Mouse (Mus musculus): Measurements from ENCODE around the gene Bdh1.
"Not testable (repeated sequence)": the region's sequence is repeated elsewhere in the genome, so short reads cannot be mapped to it uniquely, and the experiment has no call there.

Gene Bdh1

GRCm38 (mm10) chr16:31422000-31422399, at the start of gene Bdh1:
Bdh1 (plus strand) TSS chr16:31422280.
- DNase-seq (ENCODE audit: low spot score) = no peak

GRCm38 (mm10) chr16:31372316-31372715, 49.8 kb upstream of the Bdh1 start:
- not testable (repeated sequence) for DNase-seq (ENCODE audit: low spot score)

GRCm38 (mm10) chr16:31375877-31376582, 46.0 kb upstream of the Bdh1 start:
- DNase-seq (ENCODE audit: low spot score) = not testable (repeated sequence)

GRCm38 (mm10) chr16:31388269-31388668, 33.8 kb upstream of the Bdh1 start:
- not testable (repeated sequence) for DNase-seq (ENCODE audit: low spot score)

GRCm38 (mm10) chr16:31399231-31399630, 22.8 kb upstream of the Bdh1 start:
- peak; percentile 31 for DNase-seq (ENCODE audit: low spot score)

- no peak for DNase-seq (ENCODE audit: low spot score)
Observed at GRCm38 (mm10) chr16:31400908-31401692, 21.0 kb upstream of the Bdh1 start.

GRCm38 (mm10) chr16:31402096-31402495, 20.0 kb upstream of the Bdh1 start:
- no peak for DNase-seq (ENCODE audit: low spot score)

- DNase-seq (ENCODE audit: low spot score) = no peak
Observed at GRCm38 (mm10) chr16:31403971-31404370, 18.1 kb upstream of the Bdh1 start.

GRCm38 (mm10) chr16:31405040-31405439, 17.0 kb upstream of the Bdh1 start:
- DNase-seq (ENCODE audit: low spot score) = no peak

- DNase-seq (ENCODE audit: low spot score) = no peak
Observed at GRCm38 (mm10) chr16:31407872-31408271, 14.2 kb upstream of the Bdh1 start.

- no peak for DNase-seq (ENCODE audit: low spot score)
Observed at GRCm38 (mm10) chr16:31410969-31411368, 11.1 kb upstream of the Bdh1 start.

GRCm38 (mm10) chr16:31412321-31412720, 9.8 kb upstream of the Bdh1 start:
- peak; percentile 40 for DNase-seq (ENCODE audit: low spot score)

GRCm38 (mm10) chr16:31413777-31414176, 8.3 kb upstream of the Bdh1 start:
- DNase-seq (ENCODE audit: low spot score) = no peak

GRCm38 (mm10) chr16:31415885-31416450, 6.1 kb upstream of the Bdh1 start:
- DNase-seq (ENCODE audit: low spot score) = no peak

- DNase-seq (ENCODE audit: low spot score) = no peak
Observed at GRCm38 (mm10) chr16:31418704-31419103, 3.4 kb upstream of the Bdh1 start.

GRCm38 (mm10) chr16:31419457-31419856, 2.6 kb upstream of the Bdh1 start:
- no peak for DNase-seq (ENCODE audit: low spot score)

- DNase-seq (ENCODE audit: low spot score) = no peak
Observed at GRCm38 (mm10) chr16:31422722-31423121, 642 bp downstream of the Bdh1 start.

- DNase-seq (ENCODE audit: low spot score) = no peak
Observed at GRCm38 (mm10) chr16:31423368-31423767, 1.3 kb downstream of the Bdh1 start.

- no peak for DNase-seq (ENCODE audit: low spot score)
Observed at GRCm38 (mm10) chr16:31424416-31425187, 2.5 kb downstream of the Bdh1 start.

- DNase-seq (ENCODE audit: low spot score) = peak; percentile 80
Observed at GRCm38 (mm10) chr16:31425508-31425907, 3.4 kb downstream of the Bdh1 start.

- DNase-seq (ENCODE audit: low spot score) = no peak
Observed at GRCm38 (mm10) chr16:31426496-31427126, 4.5 kb downstream of the Bdh1 start.

- DNase-seq (ENCODE audit: low spot score) = no peak
Observed at GRCm38 (mm10) chr16:31428335-31428674, 6.2 kb downstream of the Bdh1 start.

Data from adipocyte (in vitro differentiated cells).